Mouse (Mus musculus) small intestine, adult 2 months (tissue): ENCODE measurements around the gene Inpp4a.

Experiments
- CTCF ChIP-seq: fragments of 200-500 bp; IDR thresholded peaks from 2 replicates; pipeline ENCODE4 v1.5.1; 2012; ENCODE audit warnings: low read depth, mild to moderate bottlenecking, control low read depth, inconsistent platforms, low read length, moderate library complexity, mixed read lengths; ENCODE audit not compliant: insufficient replicate concordance, insufficient read length; ENCODE audit errors: extremely low read depth
- POLR2A ChIP-seq: fragments of 200-500 bp; IDR thresholded peaks from 2 replicates; pipeline ENCODE4 v1.6.1; 2012; ENCODE audit warnings: low read depth, mild to moderate bottlenecking, control low read depth, inconsistent platforms, low read length, moderate library complexity

GRCm38 (mm10) chr1:37380913-37381312 is 81.2 kb downstream of the Inpp4a start:
- TF ChIP-seq POLR2A, result no peak
- no peak for TF ChIP-seq CTCF
